Mouse (Mus musculus) liver, embryonic 15.5 days (tissue): ENCODE measurements around the gene Zfp609. TPM values are rescaled to one million over a fixed set of nuclear protein-coding genes. Genes with fewer than 3 reads are reported as not detected.

Experiments used
- ATAC-seq: fragments of 200-750 bp; cut with Nextera tagmentation; 2 replicates; pipeline ENCODE4 v1.8.0; 2017; ENCODE audit warnings: moderate number of reproducible peaks, mild to moderate bottlenecking, moderate library complexity; ENCODE audit not compliant: insufficient read depth
- H3K27ac ChIP-seq: fragments of 300-500 bp; sonication (generic); replicated peaks from 2 replicates; pipeline ENCODE4 v1.5.1; 2015; ENCODE audit warnings: mild to moderate bottlenecking, inconsistent platforms
- H3K27me3 ChIP-seq: fragments of 300-500 bp; sonication (generic); 2 replicates; pipeline ENCODE4 v1.6.1; 2015; ENCODE audit warnings: mild to moderate bottlenecking, inconsistent platforms
- H3K36me3 ChIP-seq: fragments of 300-500 bp; sonication (generic); replicated peaks from 2 replicates; pipeline ENCODE4 v1.6.1; 2015; ENCODE audit warnings: moderate library complexity, mild to moderate bottlenecking, inconsistent platforms
- H3K4me1 ChIP-seq: fragments of 300-500 bp; sonication (generic); replicated peaks from 2 replicates; pipeline ENCODE4 v1.6.1; 2015; ENCODE audit warnings: inconsistent platforms
- H3K4me2 ChIP-seq: fragments of 300-500 bp; sonication (generic); 2 replicates; pipeline ENCODE4 v1.6.1; 2015; ENCODE audit warnings: moderate library complexity, mild to moderate bottlenecking, inconsistent platforms
- H3K4me3 ChIP-seq: fragments of 300-500 bp; sonication (generic); replicated peaks from 2 replicates; pipeline ENCODE4 v1.5.1; 2015; ENCODE audit warnings: mild to moderate bottlenecking, inconsistent platforms
- H3K9ac ChIP-seq: fragments of 300-500 bp; sonication (generic); 2 replicates; pipeline ENCODE4 v1.6.1; 2015; ENCODE audit warnings: moderate library complexity, mild to moderate bottlenecking, inconsistent platforms
- H3K9me3 ChIP-seq: fragments of 300-500 bp; sonication (generic); replicated peaks from 2 replicates; pipeline ENCODE4 v1.6.1; 2016; ENCODE audit warnings: inconsistent platforms
- WGBS: fragments of 180-500 bp; shearing (Covaris S2); methylation state at CpG from one replicate; pipeline ENCODE4 v1.1.7; 2015; ENCODE audit warnings: mixed read lengths; ENCODE audit not compliant: insufficient replicate concordance; 5-methylcytosine and 5-hydroxymethylcytosine counted together
- polyA plus RNA-seq: library from polyadenylated mRNA; unstranded; fragments of >200 nt; fragmentation: Nextera tagmentation; extraction: Ambion mirVana; gene quantifications from 2 replicates; pipeline ENCODE4 v1.2.1, GENCODE M21; 2015

The Zfp609 gene
- polyA plus RNA-seq, 1 experiment from 2014 or later = 1.6 TPM

DNA sequence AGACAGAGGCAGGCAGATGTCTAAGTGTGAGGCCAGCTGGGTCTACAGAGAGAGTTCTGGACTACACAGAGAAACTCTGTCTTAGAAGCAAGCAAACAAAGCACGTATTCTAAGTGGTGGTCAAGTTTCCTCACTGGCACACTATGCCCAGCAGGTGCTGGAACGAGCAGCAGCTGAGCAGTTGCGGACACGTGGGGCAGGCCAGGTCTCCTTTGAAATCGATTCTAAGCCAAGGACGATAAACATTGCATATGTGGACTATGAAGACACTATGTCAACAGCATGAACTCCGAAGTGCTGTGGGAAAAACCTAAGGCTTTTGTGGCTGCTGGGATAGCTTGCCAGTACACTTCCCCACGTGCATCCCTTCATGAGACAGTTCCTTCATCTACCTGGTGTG is 67.4 kb downstream of the Zfp609 start:
- 63% methylated on average over 8 of the region's 8 CpGs for WGBS
- H3K36me3 ChIP-seq = no peaks in the 10 kb centered on the region
- H3K9ac ChIP-seq = no peak overlapping the region
- H3K4me1 ChIP-seq = peaks cover 6% of the 10 kb centered on the region
- no peaks in the 10 kb centered on the region for H3K9me3 ChIP-seq
- no peak overlapping the region for H3K27ac ChIP-seq
- no peak overlapping the region for H3K4me3 ChIP-seq
- H3K4me2 ChIP-seq = no peak overlapping the region
- no peak for ATAC-seq
- H3K27me3 ChIP-seq = no peaks in the 10 kb centered on the region

DNA sequence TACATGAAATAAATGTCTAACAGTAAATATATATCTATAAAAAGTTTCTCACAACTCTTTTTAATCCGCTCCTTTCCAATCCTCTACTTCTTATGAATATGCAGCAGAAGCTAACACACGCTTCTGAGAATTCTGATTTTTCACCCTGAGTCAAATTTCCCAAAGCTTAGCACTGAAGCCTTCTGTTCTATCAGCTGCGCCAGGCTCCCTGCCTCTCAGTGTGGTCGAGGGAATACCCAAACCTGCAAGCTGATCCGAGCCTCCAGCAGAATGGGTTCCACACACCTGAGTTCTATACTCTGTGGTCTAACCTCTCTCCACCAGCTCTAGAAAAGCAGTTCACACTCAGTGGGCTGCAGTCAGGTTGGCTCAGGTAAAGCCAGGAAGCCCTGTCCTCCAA is 68.1 kb downstream of the Zfp609 start:
- ATAC-seq = no peak
- 74% methylated on average over 5 of the region's 5 CpGs for WGBS
- Histone ChIP-seq H3K27ac (no peak overlapping the region), H3K9ac (no peak overlapping the region), H3K4me2 (no peak overlapping the region), H3K36me3 (no peaks in the 10 kb centered on the region), H3K9me3 (no peaks in the 10 kb centered on the region), H3K4me3 (no peak overlapping the region), H3K27me3 (no peaks in the 10 kb centered on the region), H3K4me1 (peaks cover 6% of the 10 kb centered on the region)

DNA sequence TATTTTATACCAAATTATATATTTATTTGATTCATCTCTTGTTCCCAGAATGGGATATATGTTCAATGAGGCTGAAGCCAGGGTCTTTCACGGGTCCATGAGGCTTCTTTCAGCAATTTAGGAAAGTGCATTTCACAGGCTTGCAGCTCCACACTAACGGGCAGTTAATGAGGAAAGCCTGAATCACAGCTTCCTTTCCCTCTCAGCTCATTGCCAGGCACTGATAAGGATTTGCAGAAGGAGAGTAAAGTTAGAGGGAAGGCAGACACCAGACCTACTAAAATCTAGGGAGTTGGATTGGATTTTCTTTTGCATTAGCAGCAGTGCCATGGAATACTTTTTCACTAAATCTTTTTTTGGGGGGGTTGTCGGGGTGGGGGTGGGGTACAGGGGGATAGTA is 69.5 kb downstream of the Zfp609 start:
- H3K4me2 ChIP-seq = no peak overlapping the region

DNA sequence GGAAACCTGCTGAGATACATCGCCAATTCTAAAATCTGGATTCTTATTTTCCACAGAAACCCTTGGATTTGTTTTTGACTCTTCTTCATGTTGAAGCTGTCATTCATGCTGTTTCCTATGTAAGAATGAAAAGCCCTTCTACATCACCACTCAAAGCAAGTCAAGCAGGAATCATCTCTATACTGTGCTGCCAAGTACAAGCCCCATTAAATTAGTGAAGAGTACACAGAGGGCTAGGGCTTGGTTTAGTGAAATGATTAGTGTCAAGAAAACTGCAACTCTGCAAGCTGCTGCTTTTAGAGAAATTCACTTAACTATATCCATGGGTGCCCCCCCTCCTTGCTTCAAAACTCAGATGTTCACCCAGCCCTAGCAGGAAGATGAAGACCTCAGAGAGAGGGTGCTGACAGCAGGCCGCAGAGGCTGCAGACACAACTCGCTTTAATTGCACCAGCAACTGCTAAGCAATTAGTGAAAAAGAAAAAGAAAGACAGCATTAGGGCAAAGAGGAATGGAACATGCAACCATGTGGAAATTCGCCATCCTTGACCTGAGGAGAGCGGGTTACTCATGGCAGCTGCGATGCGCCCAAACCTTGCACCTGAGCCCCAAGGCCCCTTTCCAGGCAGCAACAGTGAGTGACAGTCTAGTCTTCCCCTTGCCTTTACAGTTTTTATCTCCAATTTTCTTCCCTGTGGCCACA is 71.5 kb downstream of the Zfp609 start:
- peaks cover 6% of the 10 kb centered on the region for H3K4me1 ChIP-seq
- H3K36me3 ChIP-seq = 0 out of 2 replicates have a peak, but pooled peaks cover 6% of the 10 kb centered on the region
- no peak overlapping the region for H3K4me3 ChIP-seq
- no peak overlapping the region for H3K27ac ChIP-seq
- H3K27me3 ChIP-seq = no peaks in the 10 kb centered on the region
- H3K9me3 ChIP-seq = no peaks in the 10 kb centered on the region
- 80% methylated on average over 7 of the region's 7 CpGs for WGBS
- H3K9ac ChIP-seq = no peak overlapping the region
- no peak overlapping the region for H3K4me2 ChIP-seq
- ATAC-seq = no peak

More for the DNA sequence above, 69.5 kb downstream of the Zfp609 start:
- 24% methylated on average over 3 of the region's 3 CpGs for WGBS
- Histone ChIP-seq H3K4me3 (no peak overlapping the region), H3K36me3 (0 out of 2 replicates have a peak, but pooled peaks cover 2% of the 10 kb centered on the region), H3K9me3 (no peaks in the 10 kb centered on the region), H3K27me3 (no peaks in the 10 kb centered on the region), H3K4me1 (peaks cover 6% of the 10 kb centered on the region), H3K27ac (no peak overlapping the region), H3K9ac (no peak overlapping the region)
- ATAC-seq = no peak

DNA sequence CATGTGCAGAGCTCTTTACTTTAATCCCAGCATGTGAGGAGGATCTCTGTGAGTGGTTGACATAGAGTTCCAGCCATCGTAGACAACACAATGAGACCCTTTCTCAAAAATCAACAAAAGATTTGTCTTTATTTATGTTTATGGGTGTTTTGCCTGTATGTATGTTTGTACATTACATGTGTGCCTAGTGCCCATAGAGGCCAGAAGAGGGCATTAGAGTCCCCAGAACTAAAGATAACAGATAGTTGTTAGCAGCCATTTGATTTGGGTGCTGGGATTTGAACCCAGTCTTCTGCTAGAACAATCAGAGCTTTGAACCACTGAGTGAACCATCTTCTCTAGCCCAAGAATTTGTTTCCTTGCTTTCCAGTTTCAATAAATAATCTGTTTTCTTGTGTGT is 72.2 kb downstream of the Zfp609 start:
- ATAC-seq = no peak
- Histone ChIP-seq H3K27ac (no peak overlapping the region), H3K9ac (no peak overlapping the region), H3K9me3 (no peaks in the 10 kb centered on the region), H3K36me3 (0 out of 2 replicates have a peak, but pooled peaks cover 6% of the 10 kb centered on the region), H3K4me2 (no peak overlapping the region), H3K4me3 (no peak overlapping the region), H3K4me1 (peaks cover 3% of the 10 kb centered on the region), H3K27me3 (no peaks in the 10 kb centered on the region)
- 81% methylated on average over 1 of the region's 1 CpGs for WGBS

DNA sequence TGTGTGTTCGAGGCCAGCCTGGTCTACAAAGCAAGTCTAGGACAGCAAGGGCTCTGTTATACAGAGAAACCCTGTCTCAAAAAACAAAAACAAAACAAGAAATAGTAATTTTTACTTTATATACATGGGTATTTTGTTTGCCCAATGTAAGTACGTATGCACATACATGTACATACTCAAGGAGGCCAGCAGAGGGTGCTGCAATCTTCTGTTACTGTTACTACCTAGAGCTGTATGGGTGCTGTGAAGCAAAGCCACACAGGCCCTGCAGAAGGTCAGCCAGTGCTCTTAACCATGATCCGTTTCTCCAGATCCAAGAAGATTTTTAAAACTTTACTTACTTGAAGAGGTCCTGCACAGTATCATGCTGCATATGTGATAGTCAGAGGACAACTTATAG is 74.7 kb downstream of the Zfp609 start:
- Histone ChIP-seq H3K27ac (no peak overlapping the region), H3K9ac (no peak overlapping the region), H3K4me1 (no peaks in the 10 kb centered on the region), H3K4me2 (no peak overlapping the region), H3K36me3 (0 out of 2 replicates have a peak, but pooled peaks cover 6% of the 10 kb centered on the region), H3K9me3 (no peaks in the 10 kb centered on the region), H3K27me3 (no peaks in the 10 kb centered on the region), H3K4me3 (no peak overlapping the region)
- WGBS = 72% methylated on average over 3 of the region's 3 CpGs
- no peak for ATAC-seq

DNA sequence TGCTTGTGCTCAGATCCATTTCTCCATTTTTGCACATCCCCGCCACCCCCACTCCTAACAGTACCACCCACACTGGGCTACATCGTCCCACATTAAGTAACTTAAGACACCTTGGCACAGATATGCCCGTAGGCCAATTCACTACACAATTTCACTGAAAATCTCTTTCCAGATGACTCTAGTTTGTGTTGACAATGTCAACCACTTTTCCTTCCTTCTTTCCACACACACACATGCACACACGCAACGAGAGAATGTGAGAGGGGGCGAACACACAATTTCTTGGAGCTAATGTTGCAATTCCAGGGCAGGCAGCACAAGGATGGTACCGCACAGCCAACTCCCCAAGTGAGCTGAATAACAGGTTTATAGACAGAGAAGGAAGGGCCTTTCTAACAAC is 75.5 kb downstream of the Zfp609 start:
- H3K4me2 ChIP-seq = no peak overlapping the region
- H3K36me3 ChIP-seq = 0 out of 2 replicates have a peak, but pooled peaks cover 6% of the 10 kb centered on the region
- H3K9me3 ChIP-seq = no peaks in the 10 kb centered on the region
- no peak overlapping the region for H3K4me3 ChIP-seq
- no peak overlapping the region for H3K27ac ChIP-seq
- no peak for ATAC-seq
- H3K9ac ChIP-seq = no peak overlapping the region
- no peaks in the 10 kb centered on the region for H3K27me3 ChIP-seq
- WGBS = 72% methylated on average over 7 of the region's 7 CpGs
- no peaks in the 10 kb centered on the region for H3K4me1 ChIP-seq

DNA sequence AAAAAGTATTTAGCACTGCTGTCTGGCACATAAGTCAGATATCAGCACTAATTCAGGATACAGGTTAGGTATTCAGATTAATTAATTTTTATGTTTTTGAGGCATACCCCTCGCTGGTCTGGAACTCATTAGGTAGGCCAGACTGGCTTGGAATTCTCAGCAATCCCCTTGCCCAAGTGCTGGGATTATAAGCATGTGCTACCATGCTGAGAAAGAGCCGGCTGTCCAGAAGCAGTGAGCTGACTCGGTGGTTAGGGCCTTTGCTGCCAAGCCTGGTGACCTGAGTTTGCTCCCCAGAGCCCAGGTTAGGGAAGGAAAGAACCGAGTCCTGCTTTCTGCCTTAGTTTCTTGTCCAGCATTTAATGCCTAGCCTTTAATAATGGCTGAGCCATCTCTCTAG is 79.3 kb downstream of the Zfp609 start:
- no peak overlapping the region for H3K4me2 ChIP-seq
- H3K4me3 ChIP-seq = no peak overlapping the region
- 0 out of 2 replicates have a peak, but pooled peaks cover 6% of the 10 kb centered on the region for H3K36me3 ChIP-seq
- no peak overlapping the region for H3K27ac ChIP-seq
- WGBS = 69% methylated on average over 4 of the region's 4 CpGs
- H3K9ac ChIP-seq = no peak overlapping the region
- H3K27me3 ChIP-seq = no peaks in the 10 kb centered on the region
- ATAC-seq = no peak
- peaks cover 31% of the 10 kb centered on the region for H3K4me1 ChIP-seq
- no peaks in the 10 kb centered on the region for H3K9me3 ChIP-seq

DNA sequence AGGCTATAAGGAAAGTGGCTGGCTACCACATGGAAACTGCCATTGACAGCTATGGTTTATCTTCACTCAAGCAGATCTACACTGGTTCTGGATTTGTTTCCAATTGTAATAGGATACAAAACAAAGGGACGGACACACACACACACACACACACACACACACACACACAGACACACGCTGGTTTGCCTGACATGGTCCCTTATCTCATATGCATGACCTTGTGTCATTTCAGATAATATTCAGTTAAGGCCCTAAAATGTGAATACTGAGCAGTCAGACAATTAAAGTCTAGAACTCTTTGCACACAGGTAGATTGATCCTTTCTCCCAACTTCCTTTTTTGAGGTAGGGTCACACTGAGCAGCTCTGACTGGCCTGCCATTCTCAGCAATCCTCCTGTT is 80.9 kb downstream of the Zfp609 start:
- H3K27ac ChIP-seq = no peak overlapping the region
- no peaks in the 10 kb centered on the region for H3K27me3 ChIP-seq
- H3K9ac ChIP-seq = no peak overlapping the region
- peak; percentile 40; the same call in 1 of the 2 replicates for ATAC-seq
- no peak overlapping the region for H3K4me3 ChIP-seq
- H3K36me3 ChIP-seq = no peaks in the 10 kb centered on the region
- H3K9me3 ChIP-seq = no peaks in the 10 kb centered on the region
- WGBS = 7% methylated on average over 2 of the region's 2 CpGs
- H3K4me1 ChIP-seq = peaks cover 34% of the 10 kb centered on the region
- no peak overlapping the region for H3K4me2 ChIP-seq

DNA sequence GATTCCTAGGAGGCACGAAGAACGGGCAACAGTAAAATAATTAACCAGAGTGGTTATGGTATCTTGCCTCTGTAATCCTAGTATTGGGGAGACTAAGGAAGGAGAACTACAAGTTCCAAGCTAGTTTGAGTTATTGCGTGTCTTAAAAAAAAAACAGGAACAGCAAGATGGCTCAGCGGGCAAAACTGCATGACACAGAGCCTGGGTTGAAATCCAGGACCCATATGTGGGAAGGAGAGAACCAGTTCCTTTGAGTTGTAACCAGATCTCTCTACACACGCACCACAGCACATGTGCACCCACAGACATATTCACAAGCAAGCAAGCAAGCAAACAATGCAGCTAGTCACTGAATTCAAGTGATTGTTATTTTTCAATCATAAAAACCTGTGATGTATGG is 81.9 kb downstream of the Zfp609 start:
- Histone ChIP-seq H3K9me3 (no peaks in the 10 kb centered on the region), H3K4me1 (peaks cover 42% of the 10 kb centered on the region), H3K27ac (no peak overlapping the region; the same call in 1 of the 2 replicates), H3K4me2 (no peak overlapping the region), H3K27me3 (no peaks in the 10 kb centered on the region), H3K9ac (no peak overlapping the region), H3K36me3 (no peaks in the 10 kb centered on the region), H3K4me3 (no peak overlapping the region)
- 58% methylated on average over 5 of the region's 5 CpGs for WGBS
- no peak for ATAC-seq

DNA sequence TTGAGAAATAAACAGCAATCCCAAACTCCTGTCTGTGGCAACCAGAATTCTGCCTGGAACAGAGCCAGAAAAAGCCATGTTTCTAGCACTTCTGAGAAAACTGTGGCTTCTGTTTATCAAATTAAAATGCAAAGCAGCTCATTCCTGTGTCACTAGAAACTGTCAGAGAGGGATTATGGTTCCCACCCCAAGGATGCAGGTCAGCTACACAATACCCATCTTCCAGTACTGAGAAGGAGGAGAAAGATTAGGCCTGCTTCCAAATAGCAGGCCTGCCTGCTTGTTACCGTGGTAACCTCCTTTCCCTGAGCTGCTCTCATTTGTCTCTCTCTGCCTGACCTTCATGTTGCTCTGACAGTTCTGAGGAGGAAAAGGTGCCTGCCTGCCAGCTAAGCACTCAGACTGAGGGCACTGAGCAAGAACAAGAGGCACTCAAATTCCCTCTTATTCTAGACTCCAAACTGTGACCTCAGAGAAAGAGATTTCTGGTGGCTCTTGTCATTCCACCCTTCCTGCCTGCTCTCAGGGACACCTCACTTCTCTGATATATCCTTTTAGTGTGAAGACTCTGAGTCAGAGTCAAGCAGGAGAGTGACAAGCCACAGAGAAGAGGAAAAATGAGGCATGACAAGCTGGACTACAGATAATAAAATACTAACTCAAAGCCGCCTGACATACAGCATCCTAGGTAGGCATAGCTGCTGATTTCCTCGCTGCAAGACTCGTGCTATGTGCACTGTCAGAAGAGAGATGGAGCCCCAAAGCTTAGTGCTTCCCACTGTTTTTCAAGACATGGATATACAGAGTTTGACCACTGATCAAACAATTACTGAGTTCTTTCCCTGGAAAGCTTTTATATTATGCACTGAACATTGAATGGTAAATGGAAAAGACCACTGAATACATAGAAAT is 82.9 kb downstream of the Zfp609 start:
- no peaks in the 10 kb centered on the region for H3K27me3 ChIP-seq
- H3K36me3 ChIP-seq = no peaks in the 10 kb centered on the region
- H3K9me3 ChIP-seq = no peaks in the 10 kb centered on the region
- peaks cover 42% of the 10 kb centered on the region for H3K4me1 ChIP-seq
- H3K9ac ChIP-seq = no peak overlapping the region
- no peak overlapping the region for H3K4me3 ChIP-seq
- H3K4me2 ChIP-seq = no peak overlapping the region
- no peak overlapping the region; the same call in 1 of the 2 replicates for H3K27ac ChIP-seq
- no peak for ATAC-seq
- 56% methylated on average over 4 of the region's 4 CpGs for WGBS
